11 mouse cellular contexts compared by ENCODE assay signal in the genomic region with DNA sequence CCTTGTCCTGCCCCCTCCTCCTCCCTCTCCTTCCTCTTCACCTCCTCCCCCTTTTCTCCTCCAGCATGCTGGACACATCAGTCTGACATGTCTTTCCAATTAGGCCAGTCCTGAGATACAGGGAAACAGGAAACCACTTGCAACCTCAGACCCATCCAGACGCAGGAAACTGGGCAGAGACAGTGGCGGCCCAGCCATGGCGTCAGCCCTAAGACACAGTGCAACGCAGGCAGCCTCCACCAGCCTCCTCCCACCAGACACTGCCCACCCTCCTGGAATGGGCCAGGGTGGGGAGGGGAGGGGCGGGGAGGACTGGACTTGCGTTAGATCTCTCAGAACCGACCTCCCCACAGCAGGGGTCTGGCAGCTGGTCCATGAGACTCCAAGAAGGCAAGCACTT.
DNase-seq lines count a peak whose midpoint lies in the region; ATAC-seq and TF ChIP-seq lines count a peak whose summit lies in the region.
"Had no signal": no experiment of that assay in that cellular context is flagged by ENCODE, and none has a peak within 500 bp of the region (broad histone marks: within the 10 kb centered on the region; RNA-seq: fewer than 3 reads in every experiment).

No protein-coding gene starts in this region.

- 15% methylated on average over 7 of the region's 7 CpGs for WGBS in heart, embryonic 11.5 days (ENCODE audit: insufficient replicate concordance)
- WGBS in lung, embryonic 16.5 days = 20% methylated on average over 7 of the region's 7 CpGs
- WGBS in embryonic facial prominence, embryonic 12.5 days = 15% methylated on average over 7 of the region's 7 CpGs
- WGBS in neural tube, embryonic 11.5 days = 35% methylated on average over 7 of the region's 7 CpGs
- 29% methylated on average over 7 of the region's 7 CpGs for WGBS in cerebellum, adult 2 months

- no peak overlapping the region for H3K4me3 ChIP-seq in heart, embryonic 11.5 days (ENCODE audit: low read depth, low read length)
- no peak overlapping the region for H3K4me3 ChIP-seq in lung, embryonic 16.5 days (ENCODE audit: low read length)
- no peak overlapping the region for H3K4me3 ChIP-seq in embryonic facial prominence, embryonic 12.5 days
- no peak overlapping the region for H3K4me3 ChIP-seq in neural tube, embryonic 11.5 days (ENCODE audit: low read depth, low read length)
- H3K4me3 ChIP-seq in cerebellum, adult 2 months (replicated peaks; ENCODE audit: insufficient read depth, low read depth, low read length) = no peak overlapping the region

- intact Hi-C loops in heart, postnatal 10 days (cut with DNase I) = no loop called here

- no peaks in the 10 kb centered on the region for H3K27me3 ChIP-seq in heart, embryonic 11.5 days (ENCODE audit: control insufficient read depth, insufficient read depth, low read length)
- H3K27me3 ChIP-seq in lung, embryonic 16.5 days (ENCODE audit: control insufficient read depth, insufficient read depth, low read depth, low read length) = no peaks in the 10 kb centered on the region
- no peaks in the 10 kb centered on the region for H3K27me3 ChIP-seq in embryonic facial prominence, embryonic 12.5 days
- H3K27me3 ChIP-seq in neural tube, embryonic 11.5 days (ENCODE audit: control insufficient read depth, insufficient read depth, low read length) = no peaks in the 10 kb centered on the region
- H3K27me3 ChIP-seq in cerebellum, adult 2 months (ENCODE audit: control insufficient read depth, insufficient read depth, low read length) = no peaks in the 10 kb centered on the region; the same call in 1 of the 2 replicates

- no peak; the same call in 1 of the 2 replicates for ATAC-seq in heart, embryonic 11.5 days (replicated peaks; ENCODE audit: insufficient number of reproducible peaks, low FRiP score, low TSS enrichment)
- peak; percentile 56; the same call in 1 of the 2 replicates for ATAC-seq in lung, embryonic 16.5 days (ENCODE audit: low read depth)
- peak; percentile 68; the same call in 1 of the 2 replicates for ATAC-seq in embryonic facial prominence, embryonic 12.5 days (ENCODE audit: insufficient number of reproducible peaks, insufficient read depth, low FRiP score, low TSS enrichment)
- ATAC-seq in neural tube, embryonic 11.5 days (ENCODE audit: insufficient read depth, low FRiP score, low TSS enrichment) = no peak
- ATAC-seq: forebrain, embryonic 14.5 days had no signal

- H3K4me1 ChIP-seq in heart, embryonic 11.5 days (ENCODE audit: control insufficient read depth, insufficient read depth, low read length) = no peaks in the 10 kb centered on the region; the same call in 1 of the 2 replicates
- 0 out of 2 replicates have a peak, but pooled peaks cover 3% of the 10 kb centered on the region for H3K4me1 ChIP-seq in lung, embryonic 16.5 days (replicated peaks; ENCODE audit: control insufficient read depth, insufficient read depth, low read length)
- peaks cover 46% of the 10 kb centered on the region for H3K4me1 ChIP-seq in embryonic facial prominence, embryonic 12.5 days
- peaks cover 4% of the 10 kb centered on the region; the same call in 1 of the 2 replicates for H3K4me1 ChIP-seq in neural tube, embryonic 11.5 days (ENCODE audit: control insufficient read depth, insufficient read depth, low read length)
- H3K4me1 ChIP-seq in cerebellum, adult 2 months (ENCODE audit: control insufficient read depth, insufficient read depth, low read length) = no peaks in the 10 kb centered on the region; the same call in 1 of the 2 replicates

- H3K27ac ChIP-seq in heart, embryonic 11.5 days (ENCODE audit: low read depth, low read length) = no peak overlapping the region
- H3K27ac ChIP-seq in lung, embryonic 16.5 days (ENCODE audit: low read length) = no peak overlapping the region
- H3K27ac ChIP-seq in embryonic facial prominence, embryonic 12.5 days = peak overlapping the region; percentile 71
- H3K27ac ChIP-seq in neural tube, embryonic 11.5 days (ENCODE audit: low read depth, low read length) = no peak overlapping the region
- H3K27ac ChIP-seq in cerebellum, adult 2 months (ENCODE audit: insufficient read depth, low read length) = no peak overlapping the region

- no peak overlapping the region for H3K4me2 ChIP-seq in heart, embryonic 11.5 days
- no peak overlapping the region for H3K4me2 ChIP-seq in lung, embryonic 16.5 days (ENCODE audit: low read depth, low read length)
- peak overlapping the region; percentile 20; the same call in 1 of the 2 replicates for H3K4me2 ChIP-seq in embryonic facial prominence, embryonic 12.5 days (replicated peaks)
- no peak overlapping the region for H3K4me2 ChIP-seq in neural tube, embryonic 11.5 days (ENCODE audit: low read depth)

- no peak overlapping the region for H3K9ac ChIP-seq in heart, embryonic 11.5 days (ENCODE audit: low read depth, low read length)
- no peak overlapping the region for H3K9ac ChIP-seq in lung, embryonic 16.5 days (ENCODE audit: low read length)
- no peak overlapping the region; the same call in 1 of the 2 replicates for H3K9ac ChIP-seq in embryonic facial prominence, embryonic 12.5 days
- H3K9ac ChIP-seq in neural tube, embryonic 11.5 days (ENCODE audit: low read length) = no peak overlapping the region

- peak; percentile 5 to 6 for DNase-seq in heart, postnatal 10 days
- no peak for DNase-seq in lung, adult 18-20 months
- peak; percentile 38 for DNase-seq in neural tube, embryonic 11.5 days (ENCODE audit: low spot score)
- DNase-seq in cerebellum, adult 9-10 months = no peak
- DNase-seq in cerebellum, adult 2 months = no peak
- DNase-seq: cerebellum, adult 11 months; right cerebral cortex, postnatal 4 days had no signal

- TF ChIP-seq CTCF in cerebellum, adult 2 months (IDR thresholded peaks at IDR 0.05; ENCODE audit: borderline replicate concordance, insufficient read depth, low read depth, low read length) = no peak

- no peaks in the 10 kb centered on the region for H3K9me3 ChIP-seq in heart, embryonic 11.5 days (replicated peaks; ENCODE audit: control insufficient read depth, low read length)
- no peaks in the 10 kb centered on the region for H3K9me3 ChIP-seq in lung, embryonic 16.5 days (ENCODE audit: control insufficient read depth, low read length)
- no peaks in the 10 kb centered on the region for H3K9me3 ChIP-seq in embryonic facial prominence, embryonic 12.5 days
- no peaks in the 10 kb centered on the region for H3K9me3 ChIP-seq in neural tube, embryonic 11.5 days (ENCODE audit: control insufficient read depth, low read length)

- TF ChIP-seq POLR2A in cerebellum, adult 2 months (IDR thresholded peaks at IDR 0.05; ENCODE audit: borderline replicate concordance, insufficient read depth, low read length) = no peak

- no peaks in the 10 kb centered on the region for H3K36me3 ChIP-seq in heart, embryonic 11.5 days (ENCODE audit: control insufficient read depth, insufficient read depth, low read length)
- H3K36me3 ChIP-seq in lung, embryonic 16.5 days (ENCODE audit: control insufficient read depth, insufficient read depth, low read length) = no peaks in the 10 kb centered on the region
- H3K36me3 ChIP-seq in embryonic facial prominence, embryonic 12.5 days = no peaks in the 10 kb centered on the region
- H3K36me3 ChIP-seq in neural tube, embryonic 11.5 days (ENCODE audit: control insufficient read depth, insufficient read depth, low read length) = no peaks in the 10 kb centered on the region

Comparison
In these comparisons a context has a peak if more than half of its experiments do, and no peak if none do; other contexts are left out.
1. DNase-seq: peak in heart, postnatal 10 days (2 of 2) and neural tube, embryonic 11.5 days (single experiment); none in lung, adult 18-20 months (0 of 2), cerebellum, adult 9-10 months (single experiment) and cerebellum, adult 2 months (0 of 2).
2. ATAC-seq: peak in lung, embryonic 16.5 days (single experiment) and embryonic facial prominence, embryonic 12.5 days (single experiment); none in heart, embryonic 11.5 days (single experiment) and neural tube, embryonic 11.5 days (single experiment).